Mouse (Mus musculus): ENCODE measurements at regions not wholly inside any gene's neighbourhood (a gene's known extent, or its start where the extent isn't known, plus 50 kb on each side); places are given as distances from the start of the nearest gene placed in this dataset.
A peak's percentile ranks its signal among the peaks of the same experiment; 100 is the strongest.
"Not testable (repeated sequence)": the region's sequence is repeated elsewhere in the genome, so short reads cannot be mapped to it uniquely, and the experiment has no call there.

- no peaks in the 10 kb centered on the region for H3K36me3 ChIP-seq
- no peak overlapping the region for H3K27ac ChIP-seq
- no peak for DNase-seq (ENCODE audit: low spot score)
- no peaks in the 10 kb centered on the region for H3K4me1 ChIP-seq (replicated peaks)
- H3K9me3 ChIP-seq, result no peaks in the 10 kb centered on the region
- H3K27me3 ChIP-seq (ENCODE audit: insufficient read depth, poor library complexity, severe bottlenecking), result no peaks in the 10 kb centered on the region
- H3K4me3 ChIP-seq, result no peak overlapping the region
- 83% methylated on average over 3 of the region's 3 CpGs for WGBS
These were observed 129.7 kb downstream of the Trmt11 start for GRCm38 (mm10) chr10:30470831-30471230.

GRCm38 (mm10) chr10:30450616-30451015, 149.9 kb downstream of the Trmt11 start:
- 91% methylated on average over 4 of the region's 4 CpGs for WGBS
- no peak for DNase-seq (ENCODE audit: low spot score)
- no peaks in the 10 kb centered on the region for H3K36me3 ChIP-seq
- no peaks in the 10 kb centered on the region for H3K9me3 ChIP-seq
- H3K4me3 ChIP-seq, result no peak overlapping the region
- no peaks in the 10 kb centered on the region for H3K27me3 ChIP-seq (ENCODE audit: insufficient read depth, poor library complexity, severe bottlenecking)
- H3K4me1 ChIP-seq (replicated peaks), result no peaks in the 10 kb centered on the region
- H3K27ac ChIP-seq, result no peak overlapping the region

- no peaks in the 10 kb centered on the region for H3K36me3 ChIP-seq
- no peak overlapping the region for H3K27ac ChIP-seq
- no peaks in the 10 kb centered on the region for H3K4me1 ChIP-seq (replicated peaks)
- WGBS, result 91% methylated on average over 2 of the region's 2 CpGs
- no peaks in the 10 kb centered on the region for H3K27me3 ChIP-seq (ENCODE audit: insufficient read depth, poor library complexity, severe bottlenecking)
- no peak overlapping the region for H3K4me3 ChIP-seq
- no peak for DNase-seq (ENCODE audit: low spot score)
- no peaks in the 10 kb centered on the region for H3K9me3 ChIP-seq
These were observed 153.5 kb downstream of the Trmt11 start for GRCm38 (mm10) chr10:30447057-30447456.

GRCm38 (mm10) chr10:30446572-30446971, 154.0 kb downstream of the Trmt11 start:
- Histone ChIP-seq H3K27me3 (ENCODE audit: insufficient read depth, poor library complexity, severe bottlenecking) (no peaks in the 10 kb centered on the region), H3K27ac (no peak overlapping the region), H3K9me3 (no peaks in the 10 kb centered on the region), H3K4me3 (no peak overlapping the region), H3K36me3 (no peaks in the 10 kb centered on the region), H3K4me1 (replicated peaks) (no peaks in the 10 kb centered on the region)
- no peak for DNase-seq (ENCODE audit: low spot score)
- WGBS, result 94% methylated on average over 1 of the region's 1 CpGs

- no peak for DNase-seq (ENCODE audit: low spot score)
- no peak overlapping the region for H3K4me3 ChIP-seq
- no peaks in the 10 kb centered on the region for H3K36me3 ChIP-seq
- no peak overlapping the region for H3K27ac ChIP-seq
- H3K9me3 ChIP-seq, result no peaks in the 10 kb centered on the region
- WGBS, result 55% methylated on average over 2 of the region's 2 CpGs
- no peaks in the 10 kb centered on the region for H3K27me3 ChIP-seq (ENCODE audit: insufficient read depth, poor library complexity, severe bottlenecking)
- 0 out of 2 replicates have a peak, but pooled peaks cover 8% of the 10 kb centered on the region for H3K4me1 ChIP-seq (replicated peaks)
These were observed 160.7 kb downstream of the Trmt11 start for GRCm38 (mm10) chr10:30439802-30440201.

GRCm38 (mm10) chr10:30426420-30426923, 174.1 kb downstream of the Trmt11 start:
- Histone ChIP-seq H3K27me3 (ENCODE audit: insufficient read depth, poor library complexity, severe bottlenecking) (no peaks in the 10 kb centered on the region), H3K36me3 (no peaks in the 10 kb centered on the region), H3K4me1 (replicated peaks) (no peaks in the 10 kb centered on the region), H3K27ac (no peak overlapping the region), H3K4me3 (no peak overlapping the region), H3K9me3 (no peaks in the 10 kb centered on the region)
- WGBS, result 92% methylated on average over 4 of the region's 4 CpGs
- DNase-seq (ENCODE audit: low spot score), result no peak

- Histone ChIP-seq H3K4me1 (replicated peaks) (no peaks in the 10 kb centered on the region), H3K9me3 (no peaks in the 10 kb centered on the region), H3K27ac (no peak overlapping the region), H3K4me3 (no peak overlapping the region), H3K27me3 (ENCODE audit: insufficient read depth, poor library complexity, severe bottlenecking) (no peaks in the 10 kb centered on the region), H3K36me3 (no peaks in the 10 kb centered on the region)
- 54% methylated on average over 6 of the region's 6 CpGs for WGBS
- no peak for DNase-seq (ENCODE audit: low spot score)
These were observed 181.0 kb downstream of the Trmt11 start for GRCm38 (mm10) chr10:30419391-30420043.

- Histone ChIP-seq H3K27me3 (ENCODE audit: insufficient read depth, poor library complexity, severe bottlenecking) (peaks cover 17% of the 10 kb centered on the region), H3K4me3 (no peak overlapping the region), H3K4me1 (replicated peaks) (no peaks in the 10 kb centered on the region), H3K27ac (no peak overlapping the region), H3K36me3 (no peaks in the 10 kb centered on the region), H3K9me3 (no peaks in the 10 kb centered on the region)
- DNase-seq (ENCODE audit: low spot score), result no peak
- 80% methylated on average over 3 of the region's 3 CpGs for WGBS
These were observed 184.2 kb downstream of the Trmt11 start for GRCm38 (mm10) chr10:30416314-30416713.

- H3K4me3 ChIP-seq, result no peak overlapping the region
- DNase-seq (ENCODE audit: low spot score), result no peak
- H3K27me3 ChIP-seq (ENCODE audit: insufficient read depth, poor library complexity, severe bottlenecking), result peaks cover 55% of the 10 kb centered on the region
- H3K9me3 ChIP-seq, result no peaks in the 10 kb centered on the region
- no peaks in the 10 kb centered on the region for H3K36me3 ChIP-seq
- no peaks in the 10 kb centered on the region for H3K4me1 ChIP-seq (replicated peaks)
- H3K27ac ChIP-seq, result no peak overlapping the region
These were observed 188.8 kb downstream of the Trmt11 start for GRCm38 (mm10) chr10:30411736-30412135.

- peak; percentile 80 for DNase-seq (ENCODE audit: low spot score)
- H3K27me3 ChIP-seq (ENCODE audit: insufficient read depth, poor library complexity, severe bottlenecking), result peaks cover 71% of the 10 kb centered on the region
- H3K36me3 ChIP-seq, result no peaks in the 10 kb centered on the region
- peak overlapping the region; percentile 21; the same call in 1 of the 2 replicates for H3K4me3 ChIP-seq
- H3K9me3 ChIP-seq, result no peaks in the 10 kb centered on the region
- H3K27ac ChIP-seq, result peak overlapping the region; percentile 64; the same call in 1 of the 2 replicates
- peaks cover 13% of the 10 kb centered on the region for H3K4me1 ChIP-seq (replicated peaks)
- 21% methylated on average over 13 of the region's 13 CpGs for WGBS
These were observed 194.7 kb downstream of the Trmt11 start for GRCm38 (mm10) chr10:30405669-30406393.

- 3% methylated on average over 1 of the region's 1 CpGs for WGBS
- no peaks in the 10 kb centered on the region for H3K4me1 ChIP-seq (replicated peaks)
- peak; percentile 8 for DNase-seq (ENCODE audit: low spot score)
- H3K27me3 ChIP-seq (ENCODE audit: insufficient read depth, poor library complexity, severe bottlenecking), result no peaks in the 10 kb centered on the region
- no peak overlapping the region for H3K27ac ChIP-seq
- H3K36me3 ChIP-seq, result no peaks in the 10 kb centered on the region
- H3K9me3 ChIP-seq, result no peaks in the 10 kb centered on the region
- H3K4me3 ChIP-seq, result no peak overlapping the region
These were observed 170.2 kb upstream of the Cenpw start for GRCm38 (mm10) chr10:30370542-30370941.

GRCm38 (mm10) chr10:30360811-30361210, 160.5 kb upstream of the Cenpw start:
- not testable (repeated sequence) for DNase-seq (ENCODE audit: low spot score); H3K4me3 ChIP-seq; H3K4me1 ChIP-seq (replicated peaks); H3K9me3 ChIP-seq; H3K27me3 ChIP-seq (ENCODE audit: insufficient read depth, poor library complexity, severe bottlenecking); H3K27ac ChIP-seq; H3K36me3 ChIP-seq

- Histone ChIP-seq H3K4me1 (replicated peaks) (no peaks in the 10 kb centered on the region), H3K27me3 (ENCODE audit: insufficient read depth, poor library complexity, severe bottlenecking) (no peaks in the 10 kb centered on the region), H3K9me3 (no peaks in the 10 kb centered on the region), H3K4me3 (no peak overlapping the region), H3K27ac (no peak overlapping the region), H3K36me3 (no peaks in the 10 kb centered on the region)
- DNase-seq (ENCODE audit: low spot score), result no peak
- 86% methylated on average over 1 of the region's 1 CpGs for WGBS
These were observed 158.7 kb upstream of the Cenpw start for GRCm38 (mm10) chr10:30359051-30359450.

All from hindbrain, embryonic 10.5 days (tissue).